Mouse (Mus musculus): ENCODE data around the gene Ppp6r2.

Gene Ppp6r2

GRCm38 (mm10) chr15:89314107-89314506 lies 102.8 kb downstream of the Ppp6r2 start:
- DNase-seq: no peak

GRCm38 (mm10) chr15:89314511-89315189 lies 103.3 kb downstream of the Ppp6r2 start:
- no peak for DNase-seq

- DNase-seq: peak; percentile 100
These were observed 103.9 kb downstream of the Ppp6r2 start, which contains the start of gene Sbf1 for GRCm38 (mm10) chr15:89315190-89315731. Gene Sbf1 (minus strand): TSS chr15:89315311.

GRCm38 (mm10) chr15:89316146-89316545 lies 104.8 kb downstream of the Ppp6r2 start:
- DNase-seq: no peak

GRCm38 (mm10) chr15:89321264-89321663 lies 109.9 kb downstream of the Ppp6r2 start:
- no peak for DNase-seq

GRCm38 (mm10) chr15:89322670-89323522 lies 111.5 kb downstream of the Ppp6r2 start, which contains the start of gene Adm2:
Gene Adm2 (plus strand): TSS chr15:89322720.
- peak; percentile 79 for DNase-seq

GRCm38 (mm10) chr15:89323656-89324055 lies 112.3 kb downstream of the Ppp6r2 start:
- no peak for DNase-seq

- peak; percentile 84 for DNase-seq
These were observed 115.1 kb downstream of the Ppp6r2 start for GRCm38 (mm10) chr15:89326441-89326840.

GRCm38 (mm10) chr15:89334271-89334670 lies 122.9 kb downstream of the Ppp6r2 start, which contains the start of gene Miox:
Gene Miox (plus strand): TSS chr15:89334398.
- DNase-seq: peak; percentile 84

- peak; percentile 85 for DNase-seq
These were observed 123.6 kb downstream of the Ppp6r2 start for GRCm38 (mm10) chr15:89334774-89335537.

GRCm38 (mm10) chr15:89336422-89336821 lies 125.1 kb downstream of the Ppp6r2 start:
- peak; percentile 84 for DNase-seq

All from heart, adult 11 months (tissue).